Mouse (Mus musculus) hindbrain, postnatal 0 days (tissue): ENCODE results near the gene Rptor. TPM values are rescaled to one million over a fixed set of nuclear protein-coding genes. Genes with fewer than 3 reads are reported as not detected.
A peak's percentile ranks its signal among the peaks of the same experiment; 100 is the strongest.

Experiments
- ATAC-seq: fragments of 200-750 bp; cut with Nextera tagmentation; 2 replicates; pipeline ENCODE4 v1.8.0; 2017; ENCODE audit warnings: mild to moderate bottlenecking, moderate TSS enrichment, moderate library complexity
- DNase-seq: peaks from one replicate; pipeline ENCODE4 v3.0.0-alpha.2; 2015; ENCODE audit warnings: low spot score
- H3K27ac ChIP-seq: fragments of 300-500 bp; sonication (generic); 2 replicates; pipeline ENCODE4 v1.5.1; 2014; ENCODE audit warnings: mild to moderate bottlenecking
- H3K27me3 ChIP-seq: fragments of 300-500 bp; sonication (generic); 2 replicates; pipeline ENCODE4 v1.6.1; 2014; ENCODE audit warnings: low read length, mixed read lengths; ENCODE audit not compliant: insufficient read depth
- H3K36me3 ChIP-seq: fragments of 300-500 bp; sonication (generic); 2 replicates; pipeline ENCODE4 v1.6.1; 2014; ENCODE audit warnings: low read length, mixed read lengths; ENCODE audit not compliant: insufficient read depth
- H3K4me1 ChIP-seq: fragments of 300-500 bp; sonication (generic); 2 replicates; pipeline ENCODE4 v1.6.1; 2014; ENCODE audit warnings: antibody characterized with exemption, low read length, mixed read lengths; ENCODE audit not compliant: insufficient read depth
- H3K4me2 ChIP-seq: fragments of 300-500 bp; sonication (generic); 2 replicates; pipeline ENCODE4 v1.6.1; 2014; ENCODE audit warnings: low read depth, mild to moderate bottlenecking, low read length, moderate library complexity, mixed read lengths
- H3K4me3 ChIP-seq: fragments of 300-500 bp; sonication (generic); 2 replicates; pipeline ENCODE4 v1.5.1; 2014; ENCODE audit warnings: low read length
- H3K9ac ChIP-seq: fragments of 300-500 bp; sonication (generic); replicated peaks from 2 replicates; pipeline ENCODE4 v1.6.1; 2014; ENCODE audit warnings: mild to moderate bottlenecking, low read length, moderate library complexity, mixed read lengths
- H3K9me3 ChIP-seq: fragments of 300-500 bp; sonication (generic); 2 replicates; pipeline ENCODE4 v1.6.1; 2016; ENCODE audit warnings: low read length, mixed read lengths
- CTCF ChIP-seq: IDR thresholded peaks from 2 replicates; pipeline ENCODE4 v1.5.1; 2016; ENCODE audit warnings: antibody characterized with exemption, control low read depth, low read depth
- WGBS: fragments of 180-500 bp; shearing (Covaris S2); extraction: QIAGEN DNeasy Blood & Tissue Kit; methylation state at CpG from one replicate; pipeline ENCODE4 v1.1.7; 2014; 5-methylcytosine and 5-hydroxymethylcytosine counted together
- polyA plus RNA-seq: library from polyadenylated mRNA; unstranded; fragments of >200 nt; fragmentation: Nextera tagmentation; extraction: Ambion mirVana; gene quantifications from 2 replicates; pipeline ENCODE4 v1.2.1, GENCODE M21; 2015
- total RNA-seq: library from RNA; depleted of rRNA; stranded (reverse); fragments of >200 nt; gene quantifications from 2 replicates; pipeline ENCODE4 v1.2.3, GENCODE M21; 2014

Gene Rptor
- total and polyA plus RNA-seq, 2 experiments from 2014 or later: 8.7 to 69.0 TPM

DNA sequence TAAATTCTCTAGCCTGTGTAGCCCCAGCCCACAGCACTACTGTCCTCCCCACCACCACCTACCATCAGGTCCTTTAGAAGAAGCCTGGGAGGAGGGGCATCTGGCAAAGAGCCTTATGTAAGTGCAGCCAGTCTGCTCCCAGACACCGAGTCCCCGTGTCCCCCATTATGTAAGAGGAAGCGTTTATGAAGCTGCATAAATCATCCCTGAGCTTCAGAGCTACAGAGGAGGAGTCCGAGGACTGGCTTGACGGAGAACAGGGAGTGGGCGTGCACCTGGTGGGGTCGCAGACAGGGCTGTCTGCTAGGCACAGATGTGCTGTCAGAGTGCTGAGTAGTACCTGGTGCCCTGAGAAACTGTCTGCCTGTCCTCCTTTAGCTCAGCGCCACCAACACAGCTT, 208.3 kb downstream of the Rptor start:
- H3K9ac ChIP-seq: no peak overlapping the region
- H3K9me3 ChIP-seq: no peaks in the 10 kb centered on the region
- no peak overlapping the region for H3K4me3 ChIP-seq
- TF ChIP-seq CTCF: no peak
- H3K36me3 ChIP-seq: peaks cover 5% of the 10 kb centered on the region; the same call in 1 of the 2 replicates
- DNase-seq: no peak
- WGBS: 71% methylated on average over 8 of the region's 8 CpGs
- ATAC-seq: 0 out of 2 replicates have a peak, but pooled peaks have one; percentile 32
- no peak overlapping the region for H3K27ac ChIP-seq
- no peak overlapping the region for H3K4me2 ChIP-seq
- no peaks in the 10 kb centered on the region for H3K4me1 ChIP-seq
- no peaks in the 10 kb centered on the region for H3K27me3 ChIP-seq

DNA sequence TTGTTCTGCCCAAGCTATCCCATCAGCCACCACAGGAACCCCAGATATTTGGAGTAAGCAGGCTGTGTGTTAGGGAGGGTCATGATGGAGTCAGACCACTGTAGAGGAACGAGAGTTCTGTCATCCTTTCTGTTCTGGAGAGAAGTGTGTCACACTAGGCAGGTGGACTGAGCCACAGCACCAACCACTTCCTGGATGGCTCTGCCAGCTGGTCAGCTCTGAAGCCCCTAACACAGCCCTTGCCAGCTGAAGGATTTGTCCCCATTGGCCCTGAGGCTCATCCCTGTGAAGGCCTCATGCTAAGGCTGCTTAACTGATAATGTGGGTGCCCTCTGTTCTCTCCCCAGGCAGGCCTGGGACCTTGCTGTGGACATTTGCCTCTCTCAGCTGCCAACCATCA, 208.9 kb downstream of the Rptor start:
- 84% methylated on average over 1 of the region's 1 CpGs for WGBS
- no peaks in the 10 kb centered on the region for H3K4me1 ChIP-seq
- H3K9me3 ChIP-seq: no peaks in the 10 kb centered on the region
- peaks cover 5% of the 10 kb centered on the region; the same call in 1 of the 2 replicates for H3K36me3 ChIP-seq
- no peak overlapping the region for H3K4me2 ChIP-seq
- no peaks in the 10 kb centered on the region for H3K27me3 ChIP-seq
- no peak for TF ChIP-seq CTCF
- H3K27ac ChIP-seq: no peak overlapping the region
- no peak for DNase-seq
- no peak overlapping the region for H3K9ac ChIP-seq
- no peak for ATAC-seq
- no peak overlapping the region for H3K4me3 ChIP-seq

DNA sequence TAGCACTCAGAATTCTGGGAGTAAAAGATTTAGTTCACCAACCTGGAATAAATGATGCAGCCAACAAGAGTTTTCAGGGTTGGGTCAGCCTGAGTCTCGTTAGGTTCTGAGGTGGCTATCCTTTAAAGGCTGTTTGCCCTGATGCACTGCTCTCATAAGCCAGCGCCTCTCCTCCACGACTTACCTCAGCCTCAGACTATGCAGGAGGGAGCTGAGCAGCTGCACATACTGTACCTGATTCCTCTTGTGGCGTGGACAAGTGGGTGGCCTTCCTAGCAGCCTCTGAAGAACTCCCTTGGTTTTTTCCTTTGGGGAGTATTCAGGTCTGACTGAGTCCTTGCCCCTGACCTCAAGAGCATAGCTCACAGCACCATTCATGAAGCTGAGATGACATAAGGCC, 209.4 kb downstream of the Rptor start:
- H3K4me3 ChIP-seq: no peak overlapping the region
- H3K9me3 ChIP-seq: no peaks in the 10 kb centered on the region
- H3K27ac ChIP-seq: no peak overlapping the region
- H3K9ac ChIP-seq: no peak overlapping the region
- peaks cover 5% of the 10 kb centered on the region; the same call in 1 of the 2 replicates for H3K36me3 ChIP-seq
- no peaks in the 10 kb centered on the region for H3K27me3 ChIP-seq
- no peak for ATAC-seq
- no peak for DNase-seq
- no peak overlapping the region for H3K4me2 ChIP-seq
- H3K4me1 ChIP-seq: no peaks in the 10 kb centered on the region
- WGBS: 95% methylated on average over 4 of the region's 4 CpGs
- no peak for TF ChIP-seq CTCF

DNA sequence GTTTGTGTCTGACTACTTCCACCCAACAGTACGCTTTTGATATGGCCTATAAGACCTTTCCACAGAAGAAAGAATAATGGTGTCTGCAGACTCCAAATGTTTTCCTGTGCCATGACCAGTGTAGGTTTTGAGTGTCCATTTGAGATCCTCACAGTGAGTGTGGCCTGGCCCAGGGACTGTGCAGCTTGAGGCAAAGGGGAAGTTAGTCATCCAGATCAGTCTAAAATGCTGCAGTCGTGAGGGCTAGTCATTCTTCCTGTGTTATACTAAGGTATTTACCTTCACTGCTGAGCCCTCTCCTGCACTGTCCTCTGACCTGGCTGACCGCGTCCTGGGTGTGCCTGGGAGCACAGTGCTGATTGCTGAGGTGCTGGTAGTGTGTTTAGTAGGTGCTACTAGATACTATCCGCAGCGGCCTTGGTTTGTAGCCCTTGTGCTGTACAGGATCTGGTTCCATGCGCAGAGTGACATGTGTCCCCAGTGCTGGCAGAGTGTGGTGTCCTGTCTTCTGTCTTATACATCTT, 211.4 kb downstream of the Rptor start:
- Histone ChIP-seq H3K4me3 (no peak overlapping the region), H3K9me3 (no peaks in the 10 kb centered on the region), H3K27ac (no peak overlapping the region), H3K36me3 (peaks cover 9% of the 10 kb centered on the region; the same call in 1 of the 2 replicates), H3K9ac (no peak overlapping the region), H3K27me3 (no peaks in the 10 kb centered on the region), H3K4me1 (no peaks in the 10 kb centered on the region), H3K4me2 (no peak overlapping the region)
- TF ChIP-seq CTCF: no peak
- ATAC-seq: no peak
- WGBS: 89% methylated on average over 7 of the region's 7 CpGs
- DNase-seq: no peak

DNA sequence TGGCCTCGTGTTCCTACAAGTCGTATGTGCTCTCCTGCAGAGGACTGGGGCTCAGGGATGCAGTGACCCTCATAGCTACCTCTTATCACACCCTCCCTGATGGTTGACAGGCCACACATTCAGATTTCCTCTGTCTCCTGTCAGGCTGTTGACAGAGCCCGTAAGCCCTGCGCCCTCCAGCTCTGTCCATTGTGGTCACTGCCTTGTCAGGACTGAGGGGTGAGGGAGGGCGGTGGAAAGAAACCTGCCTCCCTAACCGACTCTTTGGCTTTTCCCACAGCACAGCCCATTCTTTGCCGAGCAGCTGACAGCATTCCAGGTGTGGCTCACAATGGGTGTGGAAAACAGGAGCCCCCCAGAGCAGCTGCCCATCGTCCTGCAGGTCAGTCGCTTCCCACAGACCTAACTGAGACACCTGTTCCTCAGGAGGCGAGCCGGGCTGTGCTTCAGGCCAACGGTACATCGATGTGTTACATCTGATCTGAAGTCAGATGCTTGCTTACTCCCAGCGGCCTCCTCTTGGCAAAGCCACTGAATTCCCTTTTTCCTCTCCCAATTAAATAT, 214.2 kb downstream of the Rptor start:
- WGBS: 66% methylated on average over 14 of the region's 14 CpGs
- H3K27me3 ChIP-seq: no peaks in the 10 kb centered on the region
- no peak overlapping the region for H3K9ac ChIP-seq
- TF ChIP-seq CTCF: no peak
- peaks cover 9% of the 10 kb centered on the region; the same call in 1 of the 2 replicates for H3K36me3 ChIP-seq
- DNase-seq (no peak), ATAC-seq (no peak)
- no peak overlapping the region for H3K4me3 ChIP-seq
- no peaks in the 10 kb centered on the region for H3K4me1 ChIP-seq
- H3K9me3 ChIP-seq: no peaks in the 10 kb centered on the region
- no peak overlapping the region for H3K4me2 ChIP-seq
- no peak overlapping the region for H3K27ac ChIP-seq

DNA sequence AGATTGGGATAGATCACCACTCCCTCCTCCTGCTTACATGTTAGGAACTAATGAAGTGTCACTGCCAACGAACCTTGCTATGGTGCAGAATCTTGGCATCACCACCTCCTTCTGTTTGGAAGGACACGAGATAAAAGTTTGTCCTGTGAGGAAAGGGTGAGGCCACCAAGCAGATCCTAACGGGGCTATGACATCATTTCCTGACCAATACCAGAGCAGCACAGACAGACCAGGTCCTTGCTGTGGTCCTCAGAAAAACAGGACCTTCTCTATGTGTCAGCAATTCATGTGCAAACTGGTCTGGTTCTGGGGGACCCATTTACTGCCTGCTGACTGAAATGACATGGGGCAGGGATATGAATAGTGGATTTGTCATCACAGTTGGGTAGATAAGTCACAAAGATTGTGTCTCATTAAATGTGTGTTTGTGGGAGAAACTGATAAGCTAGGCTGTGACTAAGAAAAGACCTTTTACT, 214.7 kb downstream of the Rptor start:
- H3K27me3 ChIP-seq: no peaks in the 10 kb centered on the region
- TF ChIP-seq CTCF: no peak
- H3K9ac ChIP-seq: no peak overlapping the region
- H3K36me3 ChIP-seq: peaks cover 5% of the 10 kb centered on the region; the same call in 1 of the 2 replicates
- H3K4me2 ChIP-seq: no peak overlapping the region
- H3K4me3 ChIP-seq: no peak overlapping the region
- H3K27ac ChIP-seq: no peak overlapping the region
- no peaks in the 10 kb centered on the region for H3K4me1 ChIP-seq
- ATAC-seq: no peak
- no peak for DNase-seq
- H3K9me3 ChIP-seq: no peaks in the 10 kb centered on the region
- WGBS: 56% methylated on average over 3 of the region's 3 CpGs

DNA sequence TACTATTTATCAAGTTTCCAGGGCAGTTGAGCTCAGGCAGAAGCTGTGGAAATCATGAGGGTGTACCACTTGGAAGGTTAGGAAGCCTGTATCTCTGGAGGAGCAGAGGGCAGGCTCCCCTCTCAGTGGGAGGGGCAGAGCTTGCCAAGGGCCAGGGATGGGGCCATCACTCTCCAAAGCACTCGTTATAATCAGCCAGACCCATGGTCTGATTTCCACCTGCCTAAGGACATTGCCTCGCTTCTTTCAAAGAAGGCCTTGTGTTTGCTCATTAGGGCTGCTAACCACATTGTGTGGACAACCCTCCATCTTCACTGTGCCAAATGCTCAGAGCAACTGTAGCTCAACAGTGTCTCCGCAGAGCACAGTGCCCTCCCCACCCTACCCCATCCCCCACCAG, 215.2 kb downstream of the Rptor start:
- TF ChIP-seq CTCF: no peak
- ATAC-seq (peak; percentile 24; the same call in 1 of the 2 replicates), DNase-seq (no peak)
- Histone ChIP-seq H3K36me3 (peaks cover 4% of the 10 kb centered on the region; the same call in 1 of the 2 replicates), H3K9me3 (no peaks in the 10 kb centered on the region), H3K27me3 (no peaks in the 10 kb centered on the region), H3K4me2 (no peak overlapping the region), H3K27ac (no peak overlapping the region), H3K4me3 (no peak overlapping the region), H3K9ac (no peak overlapping the region), H3K4me1 (no peaks in the 10 kb centered on the region)
- WGBS: 44% methylated on average over 3 of the region's 3 CpGs
